In the genomic region with DNA sequence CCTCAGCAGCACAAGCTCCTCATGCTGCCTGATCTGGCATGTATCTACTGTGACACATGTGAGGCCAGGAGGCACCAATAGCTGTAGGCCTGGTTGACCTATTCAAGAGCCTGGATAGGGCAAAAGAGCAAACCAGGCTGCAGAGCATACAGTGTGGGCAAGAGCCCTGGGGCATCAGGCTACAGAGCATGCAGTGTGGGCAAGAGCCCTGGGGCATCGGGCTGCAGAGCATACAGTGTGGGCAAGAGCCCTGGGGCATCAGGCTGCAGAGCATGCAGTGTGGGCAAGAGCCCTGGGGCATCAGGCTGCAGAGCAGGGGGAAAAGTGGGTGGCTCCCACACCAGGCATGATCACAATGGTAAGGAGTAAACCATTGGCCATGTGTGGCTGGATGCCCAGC, we compare ENCODE assay signal across 24 mouse cellular contexts.
DNase-seq lines count a peak whose midpoint lies in the region; ATAC-seq lines count a peak whose summit lies in the region.
"Had no signal": no experiment of that assay in that cellular context is flagged by ENCODE, and none has a peak within 500 bp of the region (broad histone marks: within the 10 kb centered on the region; RNA-seq: fewer than 3 reads in every experiment).

No protein-coding gene starts in this region.

- H3K9me3 ChIP-seq in forebrain, embryonic 15.5 days, result no peaks in the 10 kb centered on the region
- H3K9me3 ChIP-seq in forebrain, embryonic 13.5 days (replicated peaks), result no peaks in the 10 kb centered on the region
- no peaks in the 10 kb centered on the region for H3K9me3 ChIP-seq in hindbrain, embryonic 15.5 days
- no peaks in the 10 kb centered on the region for H3K9me3 ChIP-seq in hindbrain, embryonic 13.5 days
- H3K9me3 ChIP-seq in kidney, embryonic 15.5 days (replicated peaks), result no peaks in the 10 kb centered on the region
- H3K9me3 ChIP-seq in kidney, embryonic 14.5 days (ENCODE audit: control insufficient read depth, low read length), result no peaks in the 10 kb centered on the region
- H3K9me3 ChIP-seq in neural tube, embryonic 14.5 days (ENCODE audit: control insufficient read depth, low read length), result no peaks in the 10 kb centered on the region
- H3K9me3 ChIP-seq: heart, embryonic 10.5 days; heart, embryonic 13.5 days; intestine, embryonic 15.5 days had no signal

- 100% methylated on average over 1 of the region's 1 CpGs for WGBS in forebrain, embryonic 15.5 days
- 94% methylated on average over 1 of the region's 1 CpGs for WGBS in forebrain, embryonic 13.5 days
- WGBS in hindbrain, embryonic 15.5 days, result 100% methylated on average over 1 of the region's 1 CpGs
- WGBS in hindbrain, embryonic 13.5 days, result 92% methylated on average over 1 of the region's 1 CpGs
- WGBS in kidney, embryonic 15.5 days, result 83% methylated on average over 1 of the region's 1 CpGs
- 86% methylated on average over 1 of the region's 1 CpGs for WGBS in kidney, embryonic 14.5 days
- WGBS in neural tube, embryonic 14.5 days, result 100% methylated on average over 1 of the region's 1 CpGs

- peaks cover 10% of the 10 kb centered on the region; the same call in 1 of the 2 replicates for H3K4me1 ChIP-seq in forebrain, embryonic 15.5 days
- peaks cover 5% of the 10 kb centered on the region; the same call in 1 of the 2 replicates for H3K4me1 ChIP-seq in forebrain, embryonic 13.5 days
- peaks cover 6% of the 10 kb centered on the region; the same call in 1 of the 2 replicates for H3K4me1 ChIP-seq in hindbrain, embryonic 15.5 days (replicated peaks)
- H3K4me1 ChIP-seq in hindbrain, embryonic 13.5 days (replicated peaks), result 0 out of 2 replicates have a peak, but pooled peaks cover 3% of the 10 kb centered on the region
- H3K4me1 ChIP-seq in kidney, embryonic 15.5 days, result no peaks in the 10 kb centered on the region
- no peaks in the 10 kb centered on the region for H3K4me1 ChIP-seq in kidney, embryonic 14.5 days (ENCODE audit: control insufficient read depth, insufficient read depth, low read length)
- no peaks in the 10 kb centered on the region for H3K4me1 ChIP-seq in neural tube, embryonic 14.5 days (ENCODE audit: control insufficient read depth, insufficient read depth, low read length)
- H3K4me1 ChIP-seq: heart, embryonic 13.5 days; intestine, embryonic 15.5 days had no signal

- no peaks in the 10 kb centered on the region for H3K36me3 ChIP-seq in forebrain, embryonic 15.5 days
- no peaks in the 10 kb centered on the region for H3K36me3 ChIP-seq in forebrain, embryonic 13.5 days (ENCODE audit: poor library complexity, severe bottlenecking)
- no peaks in the 10 kb centered on the region for H3K36me3 ChIP-seq in hindbrain, embryonic 15.5 days
- no peaks in the 10 kb centered on the region for H3K36me3 ChIP-seq in hindbrain, embryonic 13.5 days
- no peaks in the 10 kb centered on the region for H3K36me3 ChIP-seq in kidney, embryonic 15.5 days
- H3K36me3 ChIP-seq in kidney, embryonic 14.5 days (ENCODE audit: control insufficient read depth, insufficient read depth, low read length), result no peaks in the 10 kb centered on the region
- no peaks in the 10 kb centered on the region for H3K36me3 ChIP-seq in neural tube, embryonic 14.5 days (ENCODE audit: control insufficient read depth, insufficient read depth, low read length)
- H3K36me3 ChIP-seq: heart, embryonic 10.5 days; heart, embryonic 13.5 days; intestine, embryonic 15.5 days had no signal

- H3K27ac ChIP-seq in forebrain, embryonic 15.5 days (replicated peaks), result no peak overlapping the region
- no peak overlapping the region for H3K27ac ChIP-seq in forebrain, embryonic 13.5 days
- no peak overlapping the region for H3K27ac ChIP-seq in hindbrain, embryonic 15.5 days (replicated peaks)
- H3K27ac ChIP-seq in hindbrain, embryonic 13.5 days, result no peak overlapping the region
- no peak overlapping the region for H3K27ac ChIP-seq in kidney, embryonic 15.5 days
- H3K27ac ChIP-seq in kidney, embryonic 14.5 days (ENCODE audit: low read depth, low read length), result no peak overlapping the region
- no peak overlapping the region for H3K27ac ChIP-seq in neural tube, embryonic 14.5 days (ENCODE audit: low read depth, low read length)
- H3K27ac ChIP-seq: heart, adult 2 months; heart, embryonic 10.5 days; heart, embryonic 13.5 days; intestine, embryonic 15.5 days had no signal

- peak; percentile 35; the same call in 1 of the 2 replicates for ATAC-seq in forebrain, embryonic 15.5 days (replicated peaks)
- no peak; the same call in 1 of the 2 replicates for ATAC-seq in forebrain, embryonic 13.5 days
- peak; percentile 45; the same call in 1 of the 2 replicates for ATAC-seq in hindbrain, embryonic 15.5 days (ENCODE audit: low FRiP score, low read depth)
- ATAC-seq in hindbrain, embryonic 13.5 days (ENCODE audit: low FRiP score), result no peak
- 0 out of 2 replicates have a peak, but pooled peaks have one; percentile 18 for ATAC-seq in kidney, embryonic 15.5 days (replicated peaks; ENCODE audit: low FRiP score)
- ATAC-seq in kidney, embryonic 14.5 days (ENCODE audit: low FRiP score, low TSS enrichment), result no peak
- 0 out of 2 replicates have a peak, but pooled peaks have one; percentile 9 for ATAC-seq in neural tube, embryonic 14.5 days (ENCODE audit: low read depth)
- ATAC-seq: CD4-positive, CD25-positive, alpha-beta regulatory T cell, adult 4 months; intestine, embryonic 15.5 days had no signal

- no peak for DNase-seq in neural tube, embryonic 10.5 days (ENCODE audit: extremely low spot score, low spot score)
- DNase-seq: adrenal gland, adult 2 months; adrenal gland, postnatal 14 days; cerebellum, adult 11 months; cerebellum, adult 2 months; cerebellum, adult 9-11 months; cerebellum, postnatal 25 days; gastrocnemius, postnatal 10 days; gastrocnemius, postnatal 36 days; heart, adult 2 months; heart, postnatal 14 days; heart, postnatal 4 days; kidney, adult 11 months had no signal

- H3K9ac ChIP-seq in forebrain, embryonic 15.5 days (replicated peaks), result no peak overlapping the region
- H3K9ac ChIP-seq in forebrain, embryonic 13.5 days, result no peak overlapping the region
- no peak overlapping the region for H3K9ac ChIP-seq in hindbrain, embryonic 15.5 days
- no peak overlapping the region for H3K9ac ChIP-seq in hindbrain, embryonic 13.5 days
- no peak overlapping the region for H3K9ac ChIP-seq in kidney, embryonic 15.5 days
- no peak overlapping the region for H3K9ac ChIP-seq in kidney, embryonic 14.5 days (ENCODE audit: low read depth, low read length)
- no peak overlapping the region for H3K9ac ChIP-seq in neural tube, embryonic 14.5 days (replicated peaks; ENCODE audit: low read depth, low read length)
- H3K9ac ChIP-seq: heart, embryonic 13.5 days; intestine, embryonic 15.5 days had no signal

- H3K4me3 ChIP-seq in forebrain, embryonic 15.5 days, result no peak overlapping the region
- no peak overlapping the region for H3K4me3 ChIP-seq in forebrain, embryonic 13.5 days
- H3K4me3 ChIP-seq in hindbrain, embryonic 15.5 days, result no peak overlapping the region
- no peak overlapping the region for H3K4me3 ChIP-seq in hindbrain, embryonic 13.5 days
- H3K4me3 ChIP-seq in kidney, embryonic 15.5 days (replicated peaks), result no peak overlapping the region
- no peak overlapping the region for H3K4me3 ChIP-seq in kidney, embryonic 14.5 days (ENCODE audit: low read length)
- no peak overlapping the region for H3K4me3 ChIP-seq in neural tube, embryonic 14.5 days (ENCODE audit: low read depth, low read length)
- H3K4me3 ChIP-seq: heart, adult 2 months; heart, embryonic 10.5 days; heart, embryonic 13.5 days; intestine, embryonic 15.5 days had no signal

- H3K4me2 ChIP-seq in forebrain, embryonic 15.5 days (replicated peaks), result no peak overlapping the region
- H3K4me2 ChIP-seq in forebrain, embryonic 13.5 days, result no peak overlapping the region
- H3K4me2 ChIP-seq in hindbrain, embryonic 15.5 days, result no peak overlapping the region
- no peak overlapping the region for H3K4me2 ChIP-seq in hindbrain, embryonic 13.5 days
- no peak overlapping the region for H3K4me2 ChIP-seq in kidney, embryonic 15.5 days
- no peak overlapping the region for H3K4me2 ChIP-seq in kidney, embryonic 14.5 days (replicated peaks; ENCODE audit: low read depth, low read length)
- H3K4me2 ChIP-seq in neural tube, embryonic 14.5 days (ENCODE audit: low read depth, low read length), result no peak overlapping the region
- H3K4me2 ChIP-seq: heart, embryonic 13.5 days; intestine, embryonic 15.5 days had no signal

- no peaks in the 10 kb centered on the region for H3K27me3 ChIP-seq in forebrain, embryonic 15.5 days
- H3K27me3 ChIP-seq in forebrain, embryonic 13.5 days, result no peaks in the 10 kb centered on the region
- no peaks in the 10 kb centered on the region for H3K27me3 ChIP-seq in hindbrain, embryonic 15.5 days
- H3K27me3 ChIP-seq in hindbrain, embryonic 13.5 days, result no peaks in the 10 kb centered on the region
- H3K27me3 ChIP-seq in kidney, embryonic 15.5 days, result no peaks in the 10 kb centered on the region
- H3K27me3 ChIP-seq in kidney, embryonic 14.5 days (ENCODE audit: control insufficient read depth, insufficient read depth, low read length), result no peaks in the 10 kb centered on the region
- H3K27me3 ChIP-seq in neural tube, embryonic 14.5 days (ENCODE audit: control insufficient read depth, insufficient read depth, low read length), result no peaks in the 10 kb centered on the region
- H3K27me3 ChIP-seq: intestine, embryonic 15.5 days had no signal

Comparison
In these comparisons a context has a peak if more than half of its experiments do, and no peak if none do; other contexts are left out.
1. ATAC-seq: peak in forebrain, embryonic 15.5 days (single experiment), hindbrain, embryonic 15.5 days (single experiment), kidney, embryonic 15.5 days (single experiment) and neural tube, embryonic 14.5 days (single experiment); none in forebrain, embryonic 13.5 days (single experiment), hindbrain, embryonic 13.5 days (single experiment) and kidney, embryonic 14.5 days (single experiment).